Mouse (Mus musculus) intestine, embryonic 16.5 days (tissue): Measurements from ENCODE around the gene Qk. TPM values are rescaled to one million over a fixed set of nuclear protein-coding genes. Genes with fewer than 3 reads are reported as not detected.

Experiments used
- ATAC-seq: fragments of 200-750 bp; cut with Nextera tagmentation; 2 replicates; pipeline ENCODE4 v1.8.0; 2017; ENCODE audit warnings: moderate TSS enrichment, moderate library complexity
- H3K27ac ChIP-seq: fragments of 300-500 bp; sonication (generic); 2 replicates; pipeline ENCODE4 v1.5.1; 2014; ENCODE audit warnings: mild to moderate bottlenecking, low read length
- H3K27me3 ChIP-seq: fragments of 300-500 bp; sonication (generic); replicated peaks from 2 replicates; pipeline ENCODE4 v1.6.1; 2014; ENCODE audit warnings: low read length, control low read depth, mixed read lengths; ENCODE audit not compliant: control insufficient read depth, insufficient read depth
- H3K36me3 ChIP-seq: fragments of 300-500 bp; sonication (generic); 2 replicates; pipeline ENCODE4 v1.6.1; 2014; ENCODE audit warnings: low read length, control low read depth; ENCODE audit not compliant: control insufficient read depth, insufficient read depth
- H3K4me1 ChIP-seq: fragments of 300-500 bp; sonication (generic); 2 replicates; pipeline ENCODE4 v1.6.1; 2014; ENCODE audit warnings: low read length, control low read depth, mixed read lengths; ENCODE audit not compliant: control insufficient read depth, insufficient read depth
- H3K4me2 ChIP-seq: fragments of 300-500 bp; sonication (generic); 2 replicates; pipeline ENCODE4 v1.6.1; 2014; ENCODE audit warnings: low read depth, low read length, control low read depth
- H3K4me3 ChIP-seq: fragments of 300-500 bp; sonication (generic); 2 replicates; pipeline ENCODE4 v1.5.1; 2014; ENCODE audit warnings: mild to moderate bottlenecking, low read length
- H3K9ac ChIP-seq: fragments of 300-500 bp; sonication (generic); 2 replicates; pipeline ENCODE4 v1.6.1; 2014; ENCODE audit warnings: low read depth, low read length
- H3K9me3 ChIP-seq: fragments of 300-500 bp; sonication (generic); 2 replicates; pipeline ENCODE4 v1.6.1; 2016; ENCODE audit warnings: low read length, control low read depth; ENCODE audit not compliant: control insufficient read depth
- WGBS: fragments of 180-500 bp; shearing (Covaris S2); extraction: QIAGEN DNeasy Blood & Tissue Kit; methylation state at CpG from one replicate; pipeline ENCODE4 v1.1.7; 2014; 5-methylcytosine and 5-hydroxymethylcytosine counted together
- polyA plus RNA-seq: library from polyadenylated mRNA; unstranded; fragments of >200 nt; fragmentation: Nextera tagmentation; extraction: Ambion mirVana; gene quantifications from 2 replicates; pipeline ENCODE4 v1.2.1, GENCODE M21; 2015

The Qk gene
- polyA plus RNA-seq, 1 experiment from 2014 or later, result 9.3 TPM

DNA sequence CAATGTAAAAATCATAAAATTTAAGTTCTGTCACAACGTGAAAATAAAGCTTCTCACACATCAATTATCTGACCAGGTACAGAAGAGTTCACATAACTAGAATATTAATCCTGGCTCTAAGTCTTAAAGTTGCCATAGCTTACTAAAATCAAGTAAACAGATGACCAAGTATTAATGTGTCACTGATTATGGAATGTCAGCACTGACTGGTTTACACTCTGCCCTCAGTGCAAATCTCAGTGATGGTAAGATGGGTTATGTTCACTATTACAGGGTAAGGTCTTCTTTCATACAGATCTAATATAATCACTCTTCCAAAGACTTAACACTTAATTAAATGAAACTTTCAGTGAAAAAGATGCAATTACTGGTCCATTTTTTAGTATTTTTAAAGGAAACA lies 20.3 kb downstream of the Qk start:
- Histone ChIP-seq H3K36me3 (no peaks in the 10 kb centered on the region), H3K9me3 (no peaks in the 10 kb centered on the region), H3K4me3 (no peak overlapping the region), H3K27me3 (no peaks in the 10 kb centered on the region; the same call in 1 of the 2 replicates), H3K4me2 (no peak overlapping the region), H3K4me1 (peaks cover 2% of the 10 kb centered on the region; the same call in 1 of the 2 replicates), H3K9ac (no peak overlapping the region), H3K27ac (no peak overlapping the region)
- no peak for ATAC-seq
- WGBS, result 83% methylated on average over 1 of the region's 1 CpGs

DNA sequence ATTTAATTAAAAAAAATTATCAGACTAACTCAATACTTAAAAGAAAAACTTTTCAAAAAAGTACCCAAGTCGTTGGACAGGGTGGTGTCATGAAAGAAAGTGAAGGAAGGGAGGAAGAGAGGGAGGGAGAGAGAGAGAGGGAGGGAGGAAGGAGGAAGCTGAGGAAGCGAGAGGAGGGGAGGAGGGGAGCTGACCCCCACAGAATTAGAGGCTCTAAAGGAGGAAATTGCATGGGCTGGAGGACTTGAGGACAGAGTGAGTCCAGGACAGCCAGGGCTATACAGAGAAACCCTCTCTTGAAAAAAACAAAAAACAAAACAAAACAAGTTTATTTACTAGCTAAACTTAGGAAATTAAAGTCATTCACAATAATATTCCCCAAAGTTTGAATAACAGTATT lies 27.1 kb downstream of the Qk start:
- no peak overlapping the region for H3K4me3 ChIP-seq
- H3K4me2 ChIP-seq, result no peak overlapping the region
- ATAC-seq, result no peak
- 66% methylated on average over 2 of the region's 2 CpGs for WGBS
- H3K9ac ChIP-seq, result no peak overlapping the region
- H3K4me1 ChIP-seq, result no peaks in the 10 kb centered on the region
- H3K27me3 ChIP-seq, result no peaks in the 10 kb centered on the region
- no peak overlapping the region for H3K27ac ChIP-seq
- no peaks in the 10 kb centered on the region for H3K9me3 ChIP-seq
- H3K36me3 ChIP-seq, result no peaks in the 10 kb centered on the region

DNA sequence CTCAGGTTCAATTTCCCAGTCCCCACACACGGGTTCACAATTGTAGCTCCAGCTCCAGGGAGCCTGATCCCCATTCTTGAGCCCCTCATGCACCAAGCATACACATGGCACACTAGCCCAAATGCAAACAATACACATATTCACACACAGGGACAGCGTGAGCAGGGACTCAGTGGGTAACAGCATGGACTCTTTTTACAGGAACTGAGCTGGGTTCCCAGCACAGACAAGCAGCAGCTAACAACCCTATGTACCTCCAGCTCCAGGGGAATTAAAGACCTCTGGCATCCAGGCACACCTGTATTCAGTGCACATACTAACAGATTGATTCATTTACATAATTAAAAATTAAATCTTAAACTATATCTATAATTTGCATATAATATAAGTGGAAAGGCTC lies 34.9 kb downstream of the Qk start:
- H3K36me3 ChIP-seq, result no peaks in the 10 kb centered on the region
- no peak for ATAC-seq
- 72% methylated on average over 2 of the region's 2 CpGs for WGBS

DNA sequence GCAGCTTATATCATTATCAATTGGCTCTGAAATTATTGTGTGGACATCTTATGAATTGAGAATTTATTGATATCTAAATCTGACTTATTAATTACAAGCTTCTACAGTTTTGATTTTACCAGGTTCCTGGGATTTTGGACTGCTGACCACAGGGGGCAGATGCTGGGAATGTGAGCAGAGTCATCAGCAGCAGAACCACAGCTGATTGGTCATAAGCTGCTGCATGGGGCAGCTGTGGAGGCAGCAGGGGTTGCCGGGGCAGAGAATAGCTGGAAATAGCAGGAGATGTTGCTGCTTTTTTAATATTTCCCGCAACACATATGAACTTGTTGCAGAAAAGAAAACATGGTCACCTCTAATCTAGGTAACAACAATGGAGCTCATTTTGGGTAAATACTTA lies 40.1 kb downstream of the Qk start:
- Histone ChIP-seq H3K4me3 (no peak overlapping the region), H3K27ac (no peak overlapping the region), H3K27me3 (no peaks in the 10 kb centered on the region), H3K4me1 (no peaks in the 10 kb centered on the region), H3K9ac (no peak overlapping the region), H3K9me3 (no peaks in the 10 kb centered on the region), H3K36me3 (no peaks in the 10 kb centered on the region), H3K4me2 (no peak overlapping the region)
- ATAC-seq, result no peak
- WGBS, result 91% methylated on average over 2 of the region's 2 CpGs

More for the DNA sequence above, 34.9 kb downstream of the Qk start:
- H3K4me3 ChIP-seq, result no peak overlapping the region
- H3K27ac ChIP-seq, result no peak overlapping the region
- H3K9me3 ChIP-seq, result no peaks in the 10 kb centered on the region
- no peaks in the 10 kb centered on the region for H3K27me3 ChIP-seq
- no peak overlapping the region for H3K9ac ChIP-seq
- no peaks in the 10 kb centered on the region for H3K4me1 ChIP-seq
- no peak overlapping the region for H3K4me2 ChIP-seq

DNA sequence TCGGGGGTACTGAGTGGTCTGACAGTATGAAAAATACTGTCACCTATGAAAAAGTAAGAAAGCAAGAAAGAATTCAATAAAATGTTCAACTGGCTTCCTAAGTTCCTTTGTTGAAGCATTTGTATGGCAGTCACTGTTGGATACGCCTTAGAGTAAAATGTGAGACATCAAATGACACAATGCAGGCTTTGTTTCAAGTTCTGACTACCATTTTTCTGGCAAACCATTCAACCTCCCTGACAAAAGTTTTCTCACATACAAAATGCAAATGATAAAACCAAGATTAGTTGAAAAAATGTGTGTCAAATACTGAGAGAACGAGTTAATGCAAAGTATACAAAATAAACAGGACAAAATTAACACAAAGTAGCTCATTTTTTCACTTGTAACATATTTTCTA lies 50.1 kb downstream of the Qk start:
- ATAC-seq, result no peak
- no peak overlapping the region for H3K4me3 ChIP-seq
- WGBS, result 72% methylated on average over 3 of the region's 3 CpGs

DNA sequence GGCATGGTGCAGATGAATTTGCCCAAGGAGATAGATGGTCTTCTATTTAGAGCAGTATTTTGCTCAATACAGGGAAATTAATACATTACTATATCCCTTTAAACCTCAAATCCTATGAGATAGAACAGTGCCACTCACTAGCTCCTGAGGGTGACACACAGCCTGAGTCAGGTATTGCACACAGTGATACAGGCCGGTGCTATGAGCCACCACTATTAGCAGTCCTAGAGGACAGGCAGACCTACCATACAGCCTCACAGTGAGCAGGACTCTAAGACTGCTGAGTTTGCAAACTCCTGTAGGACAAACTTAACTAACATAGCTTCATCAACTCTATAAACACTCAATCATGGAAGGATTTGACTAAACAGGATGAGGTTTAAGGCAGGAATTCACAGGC lies 51.2 kb downstream of the Qk start:
- Histone ChIP-seq H3K4me1 (no peaks in the 10 kb centered on the region), H3K9ac (no peak overlapping the region), H3K4me2 (no peak overlapping the region), H3K9me3 (no peaks in the 10 kb centered on the region), H3K36me3 (no peaks in the 10 kb centered on the region), H3K27ac (no peak overlapping the region), H3K27me3 (no peaks in the 10 kb centered on the region), H3K4me3 (no peak overlapping the region)
- 94% methylated on average over 1 of the region's 1 CpGs for WGBS
- ATAC-seq, result no peak

More for the DNA sequence above, 50.1 kb downstream of the Qk start:
- no peaks in the 10 kb centered on the region for H3K4me1 ChIP-seq
- no peak overlapping the region for H3K9ac ChIP-seq
- H3K27ac ChIP-seq, result no peak overlapping the region
- no peaks in the 10 kb centered on the region for H3K36me3 ChIP-seq
- H3K9me3 ChIP-seq, result no peaks in the 10 kb centered on the region
- no peak overlapping the region for H3K4me2 ChIP-seq
- no peaks in the 10 kb centered on the region for H3K27me3 ChIP-seq

DNA sequence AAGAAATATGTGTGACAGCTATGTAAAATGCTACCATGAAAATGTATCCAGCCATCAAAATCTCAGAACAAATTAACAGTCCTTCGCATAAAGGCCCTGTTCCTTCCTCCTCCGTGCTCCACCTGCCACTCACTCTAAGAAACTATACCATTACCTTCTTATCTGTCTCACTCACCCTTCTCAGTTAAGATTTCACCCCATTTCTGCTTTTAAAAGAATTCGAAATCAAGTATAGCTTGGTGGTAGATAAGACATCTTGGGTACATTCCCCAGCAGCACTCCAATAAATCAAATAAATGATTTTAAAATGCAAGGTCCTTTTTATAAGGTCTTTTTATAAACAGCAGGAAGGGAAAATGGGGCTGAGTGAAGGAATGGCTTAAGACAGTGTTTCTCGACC lies 53.4 kb downstream of the Qk start:
- 80% methylated on average over 4 of the region's 4 CpGs for WGBS
- Histone ChIP-seq H3K9ac (no peak overlapping the region), H3K4me3 (no peak overlapping the region), H3K27me3 (no peaks in the 10 kb centered on the region), H3K27ac (no peak overlapping the region), H3K4me1 (no peaks in the 10 kb centered on the region), H3K4me2 (no peak overlapping the region), H3K9me3 (no peaks in the 10 kb centered on the region), H3K36me3 (no peaks in the 10 kb centered on the region)
- ATAC-seq, result no peak

DNA sequence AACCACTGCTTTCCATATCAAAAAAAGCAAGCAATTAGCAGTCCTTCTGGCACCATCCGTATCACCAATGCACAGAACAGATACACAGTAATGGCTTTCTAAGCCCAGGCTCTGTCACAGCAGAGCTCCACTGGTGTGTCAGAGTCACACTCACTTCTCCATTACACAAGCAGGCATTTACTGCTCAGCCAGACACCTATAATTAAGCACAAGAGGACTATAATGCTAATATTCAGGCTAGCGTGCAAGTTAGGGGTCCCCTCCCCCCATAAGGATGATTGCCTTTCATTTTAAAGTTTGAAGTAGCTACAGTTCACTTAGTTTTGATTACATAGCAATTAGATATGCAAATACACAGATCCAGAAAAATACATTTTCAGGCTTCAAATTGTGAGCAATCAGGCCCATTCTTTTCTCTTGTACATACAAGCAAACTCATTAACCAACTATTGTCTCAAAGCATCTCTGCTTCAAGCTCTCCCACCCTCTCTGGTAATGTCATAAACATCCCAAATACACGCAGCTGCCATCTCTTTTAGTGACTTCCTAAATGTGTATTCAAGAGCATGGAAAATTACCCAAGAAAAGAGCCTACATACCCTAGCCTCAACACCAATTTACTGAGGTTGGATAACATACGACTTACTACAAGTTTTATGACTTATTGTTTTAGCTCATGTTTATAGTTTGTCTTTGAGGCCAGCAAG lies 68.2 kb downstream of the Qk start:
- Histone ChIP-seq H3K27ac (no peak overlapping the region), H3K4me3 (no peak overlapping the region), H3K36me3 (no peaks in the 10 kb centered on the region), H3K9me3 (no peaks in the 10 kb centered on the region), H3K9ac (no peak overlapping the region), H3K4me1 (no peaks in the 10 kb centered on the region), H3K4me2 (no peak overlapping the region), H3K27me3 (no peaks in the 10 kb centered on the region)
- 60% methylated on average over 4 of the region's 4 CpGs for WGBS
- ATAC-seq, result no peak

DNA sequence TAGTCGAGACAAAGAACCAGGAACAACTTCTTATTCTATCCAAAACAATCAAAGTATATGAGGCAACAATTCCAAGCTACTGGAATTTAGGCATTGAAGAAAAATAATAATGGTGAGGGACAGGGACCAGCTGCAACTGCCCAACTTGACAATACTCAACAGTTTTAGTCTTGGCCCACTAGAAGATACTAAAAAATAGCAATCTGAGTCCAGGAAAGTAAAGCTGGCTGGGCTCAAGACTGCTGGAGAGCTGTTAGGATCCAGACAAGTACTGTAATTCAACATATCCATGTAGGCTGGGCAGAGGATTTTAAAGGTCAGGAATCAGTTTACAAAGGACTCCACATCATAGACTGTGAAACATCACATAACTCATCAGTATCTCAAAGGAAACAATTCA lies 79.6 kb downstream of the Qk start:
- H3K4me2 ChIP-seq, result no peak overlapping the region
- 83% methylated on average over 1 of the region's 1 CpGs for WGBS
- H3K36me3 ChIP-seq, result no peaks in the 10 kb centered on the region
- no peak overlapping the region for H3K4me3 ChIP-seq
- no peaks in the 10 kb centered on the region for H3K9me3 ChIP-seq
- no peaks in the 10 kb centered on the region for H3K4me1 ChIP-seq
- no peak overlapping the region for H3K9ac ChIP-seq
- no peak for ATAC-seq
- no peaks in the 10 kb centered on the region for H3K27me3 ChIP-seq
- no peak overlapping the region for H3K27ac ChIP-seq

DNA sequence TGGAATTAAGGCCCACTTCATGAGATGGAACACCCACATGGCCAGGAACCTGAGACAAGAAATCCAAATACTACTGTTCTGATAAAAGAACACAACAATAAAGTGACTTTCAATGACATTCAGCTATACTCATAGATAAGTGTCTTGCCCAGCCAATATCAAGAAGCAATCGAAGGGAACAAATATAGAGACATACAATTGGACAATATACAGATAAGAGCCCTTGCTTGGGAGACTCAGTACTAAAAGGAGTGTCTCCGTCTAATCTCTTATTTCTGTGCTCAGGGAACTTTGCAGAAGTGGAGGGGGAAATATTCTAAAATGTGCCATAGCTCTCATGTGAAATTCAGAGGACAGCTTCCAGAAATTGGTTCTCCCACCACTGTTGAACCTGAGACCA lies 83.1 kb downstream of the Qk start:
- 84% methylated on average over 2 of the region's 2 CpGs for WGBS
- no peaks in the 10 kb centered on the region for H3K9me3 ChIP-seq
- no peak overlapping the region for H3K4me2 ChIP-seq
- no peak overlapping the region for H3K9ac ChIP-seq
- no peak overlapping the region for H3K27ac ChIP-seq
- no peak for ATAC-seq
- H3K36me3 ChIP-seq, result 0 out of 2 replicates have a peak, but pooled peaks cover 2% of the 10 kb centered on the region
- no peaks in the 10 kb centered on the region for H3K4me1 ChIP-seq
- no peaks in the 10 kb centered on the region for H3K27me3 ChIP-seq
- no peak overlapping the region for H3K4me3 ChIP-seq
